In the genomic region with DNA sequence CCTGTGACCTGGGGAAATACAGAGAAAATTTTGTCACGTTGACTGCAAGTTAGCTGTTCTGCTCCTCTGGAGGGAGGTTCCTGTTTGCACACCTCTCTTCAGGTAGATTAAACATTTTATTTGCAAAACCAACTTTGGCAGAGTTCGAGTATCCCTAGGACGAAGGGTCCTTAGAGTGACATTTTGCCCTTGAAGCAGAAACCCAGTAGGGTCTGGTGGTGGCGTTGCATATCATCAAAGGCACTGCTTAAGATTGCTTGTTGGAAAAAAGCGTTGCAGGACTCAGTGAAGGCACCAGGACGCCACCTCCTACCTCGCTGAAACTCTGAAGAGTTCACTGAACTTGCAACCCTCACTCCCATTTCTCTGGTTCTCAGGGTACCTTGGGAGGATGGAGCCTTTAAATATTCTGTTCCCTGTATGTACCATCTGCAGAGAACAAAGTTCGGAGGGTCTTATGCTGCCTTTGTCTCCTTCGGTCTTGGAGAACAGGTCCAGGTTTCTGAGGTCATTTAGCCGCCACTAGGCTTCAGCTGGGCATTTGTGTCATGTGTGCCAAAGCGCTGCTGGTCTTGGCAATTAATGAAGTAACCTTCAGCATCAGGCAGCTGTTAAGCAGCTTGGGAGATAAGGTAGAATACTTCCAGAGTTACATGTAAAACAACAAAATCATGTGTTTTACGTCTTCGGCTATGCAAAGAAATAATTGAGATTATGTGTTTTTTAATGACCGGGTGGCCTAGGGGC, we compare ENCODE assay signal across 8 mouse cellular contexts.
DNase-seq lines count a peak whose midpoint lies in the region; ATAC-seq lines count a peak whose summit lies in the region.

No protein-coding gene starts in this region.

- ATAC-seq in heart, embryonic 13.5 days (ENCODE audit: extremely low read depth, insufficient number of reproducible peaks, low FRiP score, low TSS enrichment), result no peak
- no peak for ATAC-seq in embryonic facial prominence, embryonic 11.5 days (replicated peaks; ENCODE audit: insufficient number of reproducible peaks, low FRiP score, low TSS enrichment, low read depth)
- ATAC-seq in intestine, embryonic 15.5 days, result no peak
- no peak for ATAC-seq in neural tube, embryonic 11.5 days (ENCODE audit: insufficient read depth, low FRiP score, low TSS enrichment)

- peak overlapping the region; percentile 84 for H3K4me3 ChIP-seq in heart, embryonic 13.5 days
- peak overlapping the region; percentile 78 for H3K4me3 ChIP-seq in embryonic facial prominence, embryonic 11.5 days (ENCODE audit: low read depth, low read length)
- H3K4me3 ChIP-seq in intestine, embryonic 15.5 days (replicated peaks), result peak overlapping the region; percentile 75
- peak overlapping the region; percentile 75 for H3K4me3 ChIP-seq in neural tube, embryonic 11.5 days (ENCODE audit: low read depth, low read length)

- DNase-seq in heart, postnatal 14 days, result no peak
- no peak for DNase-seq in embryonic facial prominence, embryonic 11.5 days (ENCODE audit: low spot score)
- no peak for DNase-seq in neural tube, embryonic 11.5 days (ENCODE audit: low spot score)
- DNase-seq in adrenal gland, postnatal 4 days (ENCODE audit: low spot score in 2 of 2), result no peak
- no peak for DNase-seq in left cerebral cortex, postnatal 14 days (ENCODE audit: low spot score in 2 of 2)
- no peak for DNase-seq in cerebellum, adult 18-20 months

- H3K9me3 ChIP-seq in heart, embryonic 13.5 days, result no peaks in the 10 kb centered on the region
- no peaks in the 10 kb centered on the region for H3K9me3 ChIP-seq in embryonic facial prominence, embryonic 11.5 days (replicated peaks; ENCODE audit: control insufficient read depth, low read length)
- no peaks in the 10 kb centered on the region for H3K9me3 ChIP-seq in intestine, embryonic 15.5 days
- H3K9me3 ChIP-seq in neural tube, embryonic 11.5 days (ENCODE audit: control insufficient read depth, low read length), result no peaks in the 10 kb centered on the region

- no peaks in the 10 kb centered on the region for H3K36me3 ChIP-seq in heart, embryonic 13.5 days
- H3K36me3 ChIP-seq in embryonic facial prominence, embryonic 11.5 days (replicated peaks; ENCODE audit: control insufficient read depth, insufficient read depth, low read depth, low read length), result no peaks in the 10 kb centered on the region
- H3K36me3 ChIP-seq in intestine, embryonic 15.5 days, result no peaks in the 10 kb centered on the region
- no peaks in the 10 kb centered on the region for H3K36me3 ChIP-seq in neural tube, embryonic 11.5 days (ENCODE audit: control insufficient read depth, insufficient read depth, low read length)

- H3K27me3 ChIP-seq in heart, embryonic 13.5 days (replicated peaks), result no peaks in the 10 kb centered on the region
- H3K27me3 ChIP-seq in embryonic facial prominence, embryonic 11.5 days (ENCODE audit: control insufficient read depth, insufficient read depth, low read length), result no peaks in the 10 kb centered on the region
- no peaks in the 10 kb centered on the region for H3K27me3 ChIP-seq in intestine, embryonic 15.5 days (replicated peaks)
- H3K27me3 ChIP-seq in neural tube, embryonic 11.5 days (ENCODE audit: control insufficient read depth, insufficient read depth, low read length), result no peaks in the 10 kb centered on the region

- peaks cover 57% of the 10 kb centered on the region for H3K4me1 ChIP-seq in heart, embryonic 13.5 days
- H3K4me1 ChIP-seq in embryonic facial prominence, embryonic 11.5 days (ENCODE audit: control insufficient read depth, insufficient read depth, low read length), result no peaks in the 10 kb centered on the region; the same call in 1 of the 2 replicates
- H3K4me1 ChIP-seq in intestine, embryonic 15.5 days (replicated peaks), result peaks cover 16% of the 10 kb centered on the region
- H3K4me1 ChIP-seq in neural tube, embryonic 11.5 days (ENCODE audit: control insufficient read depth, insufficient read depth, low read length), result peaks cover 5% of the 10 kb centered on the region; the same call in 1 of the 2 replicates

- H3K4me2 ChIP-seq in heart, embryonic 13.5 days, result peak overlapping the region; percentile 81
- peak overlapping the region; percentile 91 for H3K4me2 ChIP-seq in embryonic facial prominence, embryonic 11.5 days (ENCODE audit: low read depth, low read length)
- H3K4me2 ChIP-seq in intestine, embryonic 15.5 days (replicated peaks), result peak overlapping the region; percentile 96
- H3K4me2 ChIP-seq in neural tube, embryonic 11.5 days (ENCODE audit: low read depth), result peak overlapping the region; percentile 75

- H3K27ac ChIP-seq in heart, embryonic 13.5 days (replicated peaks), result peak overlapping the region; percentile 72
- H3K27ac ChIP-seq in embryonic facial prominence, embryonic 11.5 days (replicated peaks; ENCODE audit: low read depth, low read length), result no peak overlapping the region
- H3K27ac ChIP-seq in intestine, embryonic 15.5 days, result no peak overlapping the region
- H3K27ac ChIP-seq in neural tube, embryonic 11.5 days (ENCODE audit: low read depth, low read length), result no peak overlapping the region

- peak overlapping the region; percentile 92 for H3K9ac ChIP-seq in heart, embryonic 13.5 days
- peak overlapping the region; percentile 70 for H3K9ac ChIP-seq in embryonic facial prominence, embryonic 11.5 days (replicated peaks; ENCODE audit: low read length)
- H3K9ac ChIP-seq in intestine, embryonic 15.5 days, result peak overlapping the region; percentile 68
- peak overlapping the region; percentile 80 for H3K9ac ChIP-seq in neural tube, embryonic 11.5 days (ENCODE audit: low read length)

- intact Hi-C loops in heart, postnatal 14 days (cut with DNase I), result loop anchor here (2.0 to 10.0 kb wide), 2 partner anchors 81 to 289 kb away; no protein-coding TSS in a partner anchor
- intact Hi-C loops in left cerebral cortex, postnatal 14 days (cut with DNase I), result loop anchor here (5.0 to 10.0 kb wide), 4 partner anchors 82 to 672 kb away; no protein-coding TSS in a partner anchor

- 27% methylated on average over 14 of the region's 14 CpGs for WGBS in heart, embryonic 13.5 days
- 33% methylated on average over 14 of the region's 14 CpGs for WGBS in embryonic facial prominence, embryonic 11.5 days
- WGBS in intestine, embryonic 15.5 days, result 53% methylated on average over 14 of the region's 14 CpGs
- WGBS in neural tube, embryonic 11.5 days, result 43% methylated on average over 14 of the region's 14 CpGs
